Mouse (Mus musculus) heart, embryonic 14.5 days (tissue): ENCODE data around the gene Aatf. TPM values are rescaled to one million over a fixed set of nuclear protein-coding genes. Genes with fewer than 3 reads are reported as not detected.

Experiments used
- ATAC-seq: fragments of 200-750 bp; cut with Nextera tagmentation; 2 replicates; pipeline ENCODE4 v1.8.0; 2017; ENCODE audit warnings: low read depth, moderate TSS enrichment; ENCODE audit not compliant: insufficient number of reproducible peaks, insufficient read depth, low FRiP score
- H3K27ac ChIP-seq, 2 experiments: fragments of 200-500 bp in 1 of 2; fragments of 300-500 bp in 1 of 2; sonication (generic) in 1 of 2; replicated peaks in 1 of 2; 2 replicates each; pipeline ENCODE4 v1.5.1; 2012 to 2014; ENCODE audit warnings: low read depth in 2 of 2, low read length in 2 of 2, control low read depth in 1 of 2, mild to moderate bottlenecking in 1 of 2, mixed read lengths in 1 of 2; ENCODE audit not compliant: control insufficient read depth in 1 of 2, insufficient read depth in 1 of 2
- H3K27me3 ChIP-seq: fragments of 300-500 bp; sonication (generic); 2 replicates; pipeline ENCODE4 v1.6.1; 2014; ENCODE audit warnings: mild to moderate bottlenecking, low read length, control low read depth; ENCODE audit not compliant: control insufficient read depth, insufficient read depth
- H3K36me3 ChIP-seq: fragments of 300-500 bp; sonication (generic); 2 replicates; pipeline ENCODE4 v1.6.1; 2014; ENCODE audit warnings: mild to moderate bottlenecking, control low read depth, low read length, mixed read lengths; ENCODE audit not compliant: control insufficient read depth, insufficient read depth
- H3K4me1 ChIP-seq, 2 experiments: fragments of 200-500 bp in 1 of 2; fragments of 300-500 bp in 1 of 2; sonication (generic) in 1 of 2; 2 replicates each; pipeline ENCODE4 v1.6.1; 2012 to 2014; ENCODE audit warnings: low read length in 2 of 2, control low read depth in 1 of 2, mixed read lengths in 1 of 2; ENCODE audit not compliant: control insufficient read depth in 2 of 2, insufficient read depth in 2 of 2
- H3K4me2 ChIP-seq: fragments of 300-500 bp; sonication (generic); 2 replicates; pipeline ENCODE4 v1.6.1; 2014; ENCODE audit warnings: mild to moderate bottlenecking, low read length
- H3K4me3 ChIP-seq, 2 experiments: fragments of 200-500 bp in 1 of 2; fragments of 300-500 bp in 1 of 2; sonication (generic) in 1 of 2; 2 replicates each; pipeline ENCODE4 v1.5.1; 2012 to 2014; ENCODE audit warnings: low read length in 2 of 2, mild to moderate bottlenecking in 2 of 2, control low read depth in 1 of 2, low read depth in 1 of 2, moderate library complexity in 1 of 2; ENCODE audit not compliant: control insufficient read depth in 1 of 2, insufficient read depth in 1 of 2
- H3K9ac ChIP-seq: fragments of 300-500 bp; sonication (generic); 2 replicates; pipeline ENCODE4 v1.6.1; 2014; ENCODE audit warnings: mild to moderate bottlenecking, low read length
- H3K9me3 ChIP-seq: fragments of 300-500 bp; sonication (generic); 2 replicates; pipeline ENCODE4 v1.6.1; 2016; ENCODE audit warnings: low read length, control low read depth; ENCODE audit not compliant: control insufficient read depth
- WGBS: fragments of 180-500 bp; shearing (Covaris S2); extraction: QIAGEN DNeasy Blood & Tissue Kit; methylation state at CpG from one replicate; pipeline ENCODE4 v1.1.7; 2014; 5-methylcytosine and 5-hydroxymethylcytosine counted together
- polyA plus RNA-seq: library from polyadenylated mRNA; unstranded; fragments of >200 nt; fragmentation: Nextera tagmentation; extraction: Ambion mirVana; gene quantifications from 2 replicates; pipeline ENCODE4 v1.2.1, GENCODE M21; 2014

Gene Aatf
- polyA plus RNA-seq, 1 experiment from 2014 or later: 23.8 TPM

- no peak for ATAC-seq
Measured at GRCm38 (mm10) chr11:84473093-84473667, 40.1 kb downstream of the Aatf start.

GRCm38 (mm10) chr11:84464571-84464970, 48.8 kb downstream of the Aatf start:
- H3K27ac ChIP-seq: no peak overlapping the region
- no peak overlapping the region for H3K9ac ChIP-seq
- H3K4me1 ChIP-seq: no peaks in the 10 kb centered on the region
- no peak for ATAC-seq
- no peaks in the 10 kb centered on the region for H3K27me3 ChIP-seq
- H3K4me3 ChIP-seq: no peak overlapping the region
- H3K4me2 ChIP-seq: no peak overlapping the region
- peaks cover 21% of the 10 kb centered on the region for H3K36me3 ChIP-seq
- no peaks in the 10 kb centered on the region for H3K9me3 ChIP-seq
- 29% methylated on average over 5 of the region's 5 CpGs for WGBS

More at GRCm38 (mm10) chr11:84473093-84473667, 40.1 kb downstream of the Aatf start:
- Histone ChIP-seq H3K27me3 (no peaks in the 10 kb centered on the region), H3K4me3 (no peak overlapping the region), H3K9me3 (no peaks in the 10 kb centered on the region), H3K9ac (no peak overlapping the region), H3K27ac (no peak overlapping the region), H3K36me3 (peaks cover 27% of the 10 kb centered on the region), H3K4me1 (no peaks in the 10 kb centered on the region), H3K4me2 (no peak overlapping the region)
- WGBS: 58% methylated on average over 4 of the region's 4 CpGs

GRCm38 (mm10) chr11:84453901-84454300, 59.4 kb downstream of the Aatf start:
- Histone ChIP-seq H3K27me3 (no peaks in the 10 kb centered on the region), H3K4me3 (no peak overlapping the region), H3K36me3 (no peaks in the 10 kb centered on the region), H3K4me1 (peaks cover 5 to 7% of the 10 kb centered on the region in 2 experiments), H3K9ac (no peak overlapping the region), H3K9me3 (no peaks in the 10 kb centered on the region), H3K4me2 (no peak overlapping the region), H3K27ac (no peak overlapping the region)
- no peak for ATAC-seq
- WGBS: 91% methylated on average over 7 of the region's 7 CpGs

GRCm38 (mm10) chr11:84442554-84443331, 70.6 kb downstream of the Aatf start:
- no peak for ATAC-seq
- H3K4me1 ChIP-seq: no peaks in the 10 kb centered on the region; a peak in 1 of 4 replicates

GRCm38 (mm10) chr11:84440402-84440801, 72.9 kb downstream of the Aatf start:
- no peak overlapping the region for H3K4me2 ChIP-seq
- no peaks in the 10 kb centered on the region for H3K27me3 ChIP-seq
- WGBS: 78% methylated on average over 3 of the region's 3 CpGs
- no peaks in the 10 kb centered on the region for H3K9me3 ChIP-seq
- H3K27ac ChIP-seq: no peak overlapping the region
- H3K4me3 ChIP-seq: no peak overlapping the region
- H3K9ac ChIP-seq: no peak overlapping the region
- peaks cover 16% of the 10 kb centered on the region for H3K36me3 ChIP-seq
- H3K4me1 ChIP-seq: no peaks in the 10 kb centered on the region; a peak in 1 of 4 replicates
- ATAC-seq: no peak

More at GRCm38 (mm10) chr11:84442554-84443331, 70.6 kb downstream of the Aatf start:
- Histone ChIP-seq H3K4me3 (no peak overlapping the region), H3K4me2 (no peak overlapping the region), H3K9ac (no peak overlapping the region), H3K27ac (no peak overlapping the region), H3K9me3 (no peaks in the 10 kb centered on the region), H3K36me3 (peaks cover 20% of the 10 kb centered on the region), H3K27me3 (no peaks in the 10 kb centered on the region)
- WGBS: 85% methylated on average over 4 of the region's 4 CpGs

GRCm38 (mm10) chr11:84434879-84435278, 78.4 kb downstream of the Aatf start:
- H3K4me1 ChIP-seq: no peaks in the 10 kb centered on the region
- H3K4me3 ChIP-seq: no peak overlapping the region
- no peak overlapping the region for H3K9ac ChIP-seq
- H3K4me2 ChIP-seq: no peak overlapping the region
- H3K36me3 ChIP-seq: 0 out of 2 replicates have a peak, but pooled peaks cover 7% of the 10 kb centered on the region
- H3K27me3 ChIP-seq: no peaks in the 10 kb centered on the region
- no peak overlapping the region for H3K27ac ChIP-seq
- no peaks in the 10 kb centered on the region for H3K9me3 ChIP-seq
- 67% methylated on average over 6 of the region's 6 CpGs for WGBS
- ATAC-seq: no peak

- Histone ChIP-seq H3K9ac (no peak overlapping the region), H3K4me2 (no peak overlapping the region), H3K4me3 (no peak overlapping the region), H3K4me1 (no peaks in the 10 kb centered on the region), H3K36me3 (0 out of 2 replicates have a peak, but pooled peaks cover 7% of the 10 kb centered on the region), H3K9me3 (no peaks in the 10 kb centered on the region), H3K27ac (no peak overlapping the region), H3K27me3 (no peaks in the 10 kb centered on the region)
- WGBS: 86% methylated on average over 4 of the region's 4 CpGs
- no peak for ATAC-seq
Measured at GRCm38 (mm10) chr11:84430336-84430735, 83.0 kb downstream of the Aatf start.
